Mouse (Mus musculus) adrenal gland (tissue): Measurements from ENCODE around the gene Zic4.

Source experiments
- intact Hi-C: fragments of 180-260 bp; cut with DNase I; formaldehyde crosslinking; loops from one replicate; pipeline ENCODE4 v1.15.1; 2025

The Zic4 gene

GRCm38 (mm10) chr9:91363011-91363730 is 958 bp downstream of the Zic4 start:
- intact Hi-C loops, result no loop called here

GRCm38 (mm10) chr9:91363814-91364126 is 1.6 kb downstream of the Zic4 start:
- intact Hi-C loops, result no loop called here

- intact Hi-C loops, result no loop called here
Observed at GRCm38 (mm10) chr9:91364127-91364970, 2.1 kb downstream of the Zic4 start.

- intact Hi-C loops, result no loop called here
Observed at GRCm38 (mm10) chr9:91364971-91365501, 2.8 kb downstream of the Zic4 start.

GRCm38 (mm10) chr9:91365664-91366063 is 3.5 kb downstream of the Zic4 start, which contains the start of gene Zic1:
Gene Zic1, minus strand, starts transcription at chr9:91365810.
- intact Hi-C loops, result no loop called here

- intact Hi-C loops, result no loop called here
Observed at GRCm38 (mm10) chr9:91366226-91366998, 4.2 kb downstream of the Zic4 start.

GRCm38 (mm10) chr9:91366999-91367811 is 5.0 kb downstream of the Zic4 start:
- intact Hi-C loops, result no loop called here

- intact Hi-C loops, result no loop called here
Observed at GRCm38 (mm10) chr9:91368150-91368549, 5.9 kb downstream of the Zic4 start.

GRCm38 (mm10) chr9:91368946-91369292 is 6.7 kb downstream of the Zic4 start:
- intact Hi-C loops, result no loop called here

- intact Hi-C loops, result no loop called here
Observed at GRCm38 (mm10) chr9:91369293-91369991, 7.2 kb downstream of the Zic4 start.

- intact Hi-C loops, result no loop called here
Observed at GRCm38 (mm10) chr9:91370191-91370708, 8.0 kb downstream of the Zic4 start.

GRCm38 (mm10) chr9:91371011-91371410 is 8.8 kb downstream of the Zic4 start:
- intact Hi-C loops, result no loop called here

- intact Hi-C loops, result no loop called here
Observed at GRCm38 (mm10) chr9:91371608-91372007, 9.4 kb downstream of the Zic4 start.

GRCm38 (mm10) chr9:91373811-91374575 is 11.8 kb downstream of the Zic4 start:
- intact Hi-C loops, result no loop called here

GRCm38 (mm10) chr9:91374665-91375064 is 12.5 kb downstream of the Zic4 start:
- intact Hi-C loops, result no loop called here

GRCm38 (mm10) chr9:91377036-91377872 is 15.0 kb downstream of the Zic4 start:
- intact Hi-C loops, result no loop called here

GRCm38 (mm10) chr9:91377873-91378150 is 15.6 kb downstream of the Zic4 start:
- intact Hi-C loops, result no loop called here
